Mouse (Mus musculus) E14TG2a.4 (cell line): ENCODE measurements at regions not wholly inside any gene's neighbourhood (a gene's known extent, or its start where the extent isn't known, plus 50 kb on each side); places are given as distances from the start of the nearest gene placed in this dataset.

ENCODE experiments used
- H3K27me3 ChIP-seq: 2 replicates; pipeline ENCODE4 v1.6.1; 2014; ENCODE audit warnings: low read length, control low read depth; ENCODE audit not compliant: insufficient read depth
- H3K36me3 ChIP-seq: 2 replicates; pipeline ENCODE4 v1.6.1; 2014; ENCODE audit warnings: low read length, control low read depth; ENCODE audit not compliant: insufficient read depth
- H3K4me1 ChIP-seq: replicated peaks from 2 replicates; pipeline ENCODE4 v1.6.1; 2014; ENCODE audit warnings: low read depth, low read length, control low read depth
- H3K4me3 ChIP-seq: replicated peaks from 2 replicates; pipeline ENCODE4 v1.5.1; 2014; ENCODE audit warnings: mild to moderate bottlenecking, low read length
- H3K9me3 ChIP-seq: 2 replicates; pipeline ENCODE4 v1.6.1; 2014; ENCODE audit warnings: low read length, control low read depth
- CTCF ChIP-seq: conservative IDR thresholded peaks from 2 replicates; pipeline ENCODE4 v1.5.1; 2014; ENCODE audit warnings: low read length
- NANOG ChIP-seq: IDR thresholded peaks from 2 replicates; pipeline ENCODE4 v1.6.1; 2014; ENCODE audit warnings: borderline replicate concordance, low read length, mixed read lengths
- POU5F1 ChIP-seq: IDR thresholded peaks from 2 replicates; pipeline ENCODE4 v1.6.1; 2014; ENCODE audit warnings: low read length, borderline replicate concordance

- no peaks in the 10 kb centered on the region for H3K27me3 ChIP-seq
- TF ChIP-seq CTCF (no peak), NANOG (no peak), POU5F1 (no peak)
- no peaks in the 10 kb centered on the region for H3K9me3 ChIP-seq
- H3K36me3 ChIP-seq: no peaks in the 10 kb centered on the region
- no peak overlapping the region for H3K4me3 ChIP-seq
- H3K4me1 ChIP-seq: no peaks in the 10 kb centered on the region
Measured at GRCm38 (mm10) chr7:72446911-72447310, 140.5 kb upstream of the Mctp2 start.

DNA sequence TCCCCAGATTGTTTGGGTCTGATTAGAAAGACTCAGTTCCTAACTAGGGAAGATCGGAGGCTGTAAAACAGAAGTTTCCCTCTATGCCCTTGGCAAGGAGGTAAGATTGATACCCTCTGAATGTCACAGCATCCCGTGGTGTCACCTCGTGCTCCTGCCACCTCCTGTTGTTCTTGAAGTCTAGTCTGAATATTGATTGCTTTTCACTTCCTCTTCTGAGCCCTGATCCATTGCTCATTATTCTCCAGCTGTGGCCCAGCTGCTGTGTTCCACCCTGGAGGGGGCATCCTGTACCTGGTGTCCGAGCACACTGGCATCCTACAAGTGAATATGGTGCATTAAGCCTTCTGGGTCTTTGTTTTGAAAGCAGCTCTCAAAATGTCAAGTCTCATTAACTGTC is 156.6 kb upstream of the Mctp2 start:
- no peak overlapping the region for H3K4me3 ChIP-seq
- no peaks in the 10 kb centered on the region for H3K36me3 ChIP-seq
- TF ChIP-seq CTCF: no peak
- TF ChIP-seq NANOG: no peak
- no peak for TF ChIP-seq POU5F1
- no peaks in the 10 kb centered on the region for H3K4me1 ChIP-seq
- no peaks in the 10 kb centered on the region for H3K27me3 ChIP-seq
- 0 out of 2 replicates have a peak, but pooled peaks cover 5% of the 10 kb centered on the region for H3K9me3 ChIP-seq

DNA sequence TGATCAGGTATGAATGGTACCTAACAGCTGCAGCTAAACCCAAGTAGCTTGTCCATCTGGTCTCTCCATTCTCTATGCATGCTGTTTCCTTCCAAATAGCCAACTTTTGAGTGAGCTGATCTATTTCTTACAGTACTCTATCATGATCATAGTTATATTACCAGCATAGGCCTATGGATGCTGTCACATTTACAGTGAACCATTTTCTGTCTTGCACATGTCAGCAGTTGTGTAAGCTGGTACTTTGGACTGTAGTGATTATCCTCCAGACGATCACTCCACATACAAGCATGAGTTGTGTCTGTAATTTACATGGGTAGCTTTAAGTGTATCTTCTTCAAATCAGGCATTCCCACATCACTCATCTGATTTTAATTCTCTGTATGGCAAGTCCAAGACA is 158.2 kb upstream of the Mctp2 start:
- Histone ChIP-seq H3K36me3 (no peaks in the 10 kb centered on the region), H3K27me3 (no peaks in the 10 kb centered on the region), H3K9me3 (0 out of 2 replicates have a peak, but pooled peaks cover 9% of the 10 kb centered on the region), H3K4me1 (no peaks in the 10 kb centered on the region), H3K4me3 (no peak overlapping the region)
- TF ChIP-seq POU5F1 (no peak), NANOG (no peak), CTCF (no peak)

DNA sequence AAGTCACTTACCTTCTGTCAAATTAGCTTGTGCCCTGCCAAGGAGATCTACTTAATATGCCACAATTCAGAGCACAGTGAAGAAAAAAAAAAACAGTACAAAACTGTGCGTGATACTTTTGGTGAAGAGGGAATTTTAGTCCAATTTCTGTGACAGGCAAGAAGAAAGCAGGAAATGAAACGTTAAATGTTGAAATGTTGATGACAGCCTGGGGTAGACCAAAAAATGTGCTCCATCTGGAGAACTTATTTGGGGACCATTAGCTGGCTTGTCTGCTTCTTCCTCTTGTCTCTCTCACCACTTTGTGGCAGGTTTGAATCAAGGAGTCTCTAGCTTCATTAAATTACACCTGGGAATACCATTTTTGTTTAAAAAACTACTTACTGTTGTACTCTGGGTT is 163.3 kb upstream of the Mctp2 start:
- TF ChIP-seq POU5F1 (no peak), NANOG (no peak), CTCF (no peak)

GRCm38 (mm10) chr7:72474751-72475150 is 168.3 kb upstream of the Mctp2 start:
- Histone ChIP-seq H3K9me3 (peaks cover 4% of the 10 kb centered on the region; the same call in 1 of the 2 replicates), H3K4me1 (no peaks in the 10 kb centered on the region), H3K4me3 (no peak overlapping the region), H3K36me3 (no peaks in the 10 kb centered on the region), H3K27me3 (no peaks in the 10 kb centered on the region)
- TF ChIP-seq POU5F1 (no peak), NANOG (no peak), CTCF (no peak)

More for the DNA sequence above, 163.3 kb upstream of the Mctp2 start:
- no peak overlapping the region for H3K4me3 ChIP-seq
- H3K9me3 ChIP-seq: peaks cover 13% of the 10 kb centered on the region; the same call in 1 of the 2 replicates
- no peaks in the 10 kb centered on the region for H3K27me3 ChIP-seq
- no peaks in the 10 kb centered on the region for H3K36me3 ChIP-seq
- H3K4me1 ChIP-seq: no peaks in the 10 kb centered on the region

DNA sequence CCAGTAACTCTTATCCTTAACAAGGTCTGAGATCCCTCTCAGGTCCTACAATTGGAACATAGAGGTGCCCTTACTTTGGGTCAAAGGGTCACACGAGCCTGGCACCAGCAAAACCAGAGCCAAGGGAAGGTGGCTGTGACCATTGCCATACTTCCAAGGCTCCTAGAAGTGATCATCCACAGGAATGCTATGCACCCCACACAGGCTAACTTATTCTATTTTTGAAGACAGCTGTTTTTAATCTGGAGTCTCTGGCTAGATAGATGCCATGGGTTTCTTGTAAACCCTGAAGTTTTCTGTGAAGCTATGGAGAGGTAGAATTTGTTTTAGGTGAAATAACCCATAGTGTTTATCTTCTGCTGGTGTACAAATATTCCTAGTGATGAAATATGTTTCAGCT is 172.5 kb upstream of the Mctp2 start:
- H3K4me3 ChIP-seq: no peak overlapping the region
- TF ChIP-seq NANOG (no peak), POU5F1 (no peak), CTCF (no peak)
- H3K36me3 ChIP-seq: no peaks in the 10 kb centered on the region
- no peaks in the 10 kb centered on the region for H3K27me3 ChIP-seq
- peaks cover under 1% of the 10 kb centered on the region; the same call in 1 of the 2 replicates for H3K9me3 ChIP-seq
- no peaks in the 10 kb centered on the region for H3K4me1 ChIP-seq

DNA sequence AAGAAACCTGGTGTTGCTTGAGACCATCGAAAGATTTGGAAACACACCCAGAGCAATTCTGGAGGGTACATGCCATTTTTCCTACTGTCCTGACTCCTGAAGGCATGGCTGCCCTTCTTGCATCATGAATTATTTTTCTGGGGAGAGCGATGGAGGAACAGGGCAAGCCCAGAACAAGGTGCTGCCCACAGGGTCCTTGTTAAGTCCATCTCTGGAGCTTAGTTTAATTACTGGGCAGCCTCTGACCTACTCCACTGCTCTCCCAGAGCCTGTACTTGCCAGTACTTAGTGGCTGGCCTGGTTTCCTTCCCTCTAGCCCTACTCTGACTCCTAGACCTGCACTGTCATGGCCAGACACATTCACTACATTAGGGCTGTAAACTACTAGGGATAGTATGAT is 174.9 kb upstream of the Mctp2 start:
- H3K9me3 ChIP-seq: no peaks in the 10 kb centered on the region
- H3K27me3 ChIP-seq: no peaks in the 10 kb centered on the region
- no peaks in the 10 kb centered on the region for H3K4me1 ChIP-seq
- no peak overlapping the region for H3K4me3 ChIP-seq
- TF ChIP-seq POU5F1: no peak
- H3K36me3 ChIP-seq: no peaks in the 10 kb centered on the region

DNA sequence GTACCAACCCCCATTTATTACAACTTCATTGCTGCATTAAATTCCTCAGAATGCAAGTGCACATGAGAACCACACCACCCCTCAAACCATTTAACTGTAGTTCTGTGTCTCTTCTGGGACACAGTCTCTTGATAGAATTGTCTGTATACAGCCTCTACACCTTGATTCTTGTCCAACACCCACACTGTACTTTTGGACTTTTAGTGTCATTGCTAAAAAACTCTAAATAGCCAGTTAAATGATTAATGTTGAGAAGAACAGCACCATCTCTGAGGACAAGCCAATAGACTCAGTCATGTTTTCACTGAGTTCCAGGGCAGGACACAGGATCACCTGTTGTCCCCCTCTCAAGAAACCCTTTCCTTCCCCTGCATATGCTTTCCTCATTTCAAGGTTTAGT is 183.8 kb upstream of the Mctp2 start:
- Histone ChIP-seq H3K36me3 (no peaks in the 10 kb centered on the region), H3K4me1 (no peaks in the 10 kb centered on the region), H3K27me3 (no peaks in the 10 kb centered on the region), H3K9me3 (no peaks in the 10 kb centered on the region), H3K4me3 (no peak overlapping the region)
- no peak for TF ChIP-seq CTCF
- TF ChIP-seq POU5F1: no peak
- TF ChIP-seq NANOG: no peak

DNA sequence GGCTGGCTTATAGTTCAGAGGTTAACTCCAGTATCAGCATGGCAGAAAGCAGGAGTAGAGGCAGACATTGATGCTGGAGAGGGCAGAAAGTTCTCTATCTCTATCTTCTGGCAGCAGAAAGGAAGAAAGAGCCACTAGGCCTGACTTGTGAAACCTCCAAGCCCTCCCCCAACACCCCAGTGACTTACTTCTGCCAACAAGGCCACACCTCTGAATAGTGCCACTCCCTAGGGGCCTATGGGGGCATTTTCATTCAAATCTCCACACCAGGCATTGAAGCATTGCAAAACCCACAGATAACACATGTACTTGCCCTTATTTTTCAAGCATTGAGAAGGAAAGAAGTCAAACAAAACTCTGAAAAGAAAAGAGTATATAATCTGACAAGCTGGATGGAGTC is 186.9 kb upstream of the Mctp2 start:
- TF ChIP-seq CTCF: no peak
- no peak for TF ChIP-seq NANOG
- no peak for TF ChIP-seq POU5F1
- Histone ChIP-seq H3K4me3 (no peak overlapping the region), H3K27me3 (no peaks in the 10 kb centered on the region), H3K9me3 (no peaks in the 10 kb centered on the region), H3K36me3 (no peaks in the 10 kb centered on the region), H3K4me1 (no peaks in the 10 kb centered on the region)
